Mouse (Mus musculus) frontal cortex, postnatal 10 days (tissue): ENCODE measurements at regions not wholly inside any gene's neighbourhood (a gene's known extent, or its start where the extent isn't known, plus 50 kb on each side); places are given as distances from the start of the nearest gene placed in this dataset.
"Not testable (repeated sequence)": the region's sequence is repeated elsewhere in the genome, so short reads cannot be mapped to it uniquely, and the experiment has no call there.

Experiments
- DNase-seq, 2 experiments: peaks; one replicate each; pipeline ENCODE4 v3.0.0; 2022; ENCODE audit warnings: low spot score in 2 of 2, mixed read lengths in 1 of 2

GRCm38 (mm10) chr12:114564329-114564728 is 1020.6 kb downstream of the Adam6a start:
- DNase-seq, result no peak

- no peak for DNase-seq
Measured at GRCm38 (mm10) chr12:114583371-114583770, 1039.7 kb downstream of the Adam6a start.

GRCm38 (mm10) chr12:114587227-114587626 is 1043.5 kb downstream of the Adam6a start:
- DNase-seq, result no peak

GRCm38 (mm10) chr12:114597672-114598071 is 1054.0 kb downstream of the Adam6a start:
- no peak for DNase-seq

- no peak for DNase-seq
Measured at GRCm38 (mm10) chr12:114609171-114609570, 1065.5 kb downstream of the Adam6a start.

- DNase-seq, result no peak
Measured at GRCm38 (mm10) chr12:114612108-114612507, 1068.4 kb downstream of the Adam6a start.

GRCm38 (mm10) chr12:114615179-114615578 is 1071.5 kb downstream of the Adam6a start:
- DNase-seq, result no peak

- no peak for DNase-seq
Measured at GRCm38 (mm10) chr12:114615712-114616111, 1072.0 kb downstream of the Adam6a start.

- no peak for DNase-seq
Measured at GRCm38 (mm10) chr12:114641089-114641488, 1097.4 kb downstream of the Adam6a start.

GRCm38 (mm10) chr12:114646372-114646771 is 1102.7 kb downstream of the Adam6a start:
- DNase-seq, result no peak

GRCm38 (mm10) chr12:114650432-114651101 is 1106.9 kb downstream of the Adam6a start:
- not testable (repeated sequence) for DNase-seq

- not testable (repeated sequence) for DNase-seq
Measured at GRCm38 (mm10) chr12:114657134-114657533, 1113.4 kb downstream of the Adam6a start.
